Mouse (Mus musculus) liver, embryonic 13.5 days (tissue): ENCODE data around the gene Ifna6. TPM values are rescaled to one million over a fixed set of nuclear protein-coding genes. Genes with fewer than 3 reads are reported as not detected.

ENCODE experiments used
- ATAC-seq: fragments of 200-750 bp; cut with Nextera tagmentation; 2 replicates; pipeline ENCODE4 v1.8.0; 2017; ENCODE audit warnings: low read depth, mild to moderate bottlenecking, moderate number of reproducible peaks, moderate library complexity
- DNase-seq: peaks from one replicate; pipeline ENCODE4 v3.0.0; 2022
- H3K27ac ChIP-seq: fragments of 300-500 bp; sonication (generic); 2 replicates; pipeline ENCODE4 v1.5.1; 2015; ENCODE audit warnings: moderate library complexity, mild to moderate bottlenecking, inconsistent platforms
- H3K27me3 ChIP-seq: fragments of 300-500 bp; sonication (generic); 2 replicates; pipeline ENCODE4 v1.6.1; 2015; ENCODE audit warnings: mild to moderate bottlenecking, inconsistent platforms
- H3K36me3 ChIP-seq: fragments of 300-500 bp; sonication (generic); 2 replicates; pipeline ENCODE4 v1.6.1; 2015; ENCODE audit warnings: mild to moderate bottlenecking, inconsistent platforms
- H3K4me1 ChIP-seq: fragments of 300-500 bp; sonication (generic); replicated peaks from 2 replicates; pipeline ENCODE4 v1.6.1; 2015; ENCODE audit warnings: inconsistent platforms
- H3K4me2 ChIP-seq: fragments of 300-500 bp; sonication (generic); 2 replicates; pipeline ENCODE4 v1.6.1; 2015; ENCODE audit warnings: inconsistent platforms, mild to moderate bottlenecking, moderate library complexity
- H3K4me3 ChIP-seq: fragments of 300-500 bp; sonication (generic); replicated peaks from 2 replicates; pipeline ENCODE4 v1.5.1; 2015; ENCODE audit warnings: mild to moderate bottlenecking, inconsistent platforms
- H3K9ac ChIP-seq: fragments of 300-500 bp; sonication (generic); 2 replicates; pipeline ENCODE4 v1.6.1; 2015; ENCODE audit warnings: mild to moderate bottlenecking, inconsistent platforms
- H3K9me3 ChIP-seq: fragments of 300-500 bp; sonication (generic); replicated peaks from 2 replicates; pipeline ENCODE4 v1.6.1; 2016; ENCODE audit warnings: inconsistent platforms
- WGBS: fragments of 180-500 bp; shearing (Covaris S2); methylation state at CpG from one replicate; pipeline ENCODE4 v1.1.7; 2015; ENCODE audit not compliant: insufficient replicate concordance; 5-methylcytosine and 5-hydroxymethylcytosine counted together
- polyA plus RNA-seq: library from polyadenylated mRNA; unstranded; fragments of >200 nt; fragmentation: Nextera tagmentation; extraction: Ambion mirVana; gene quantifications from 2 replicates; pipeline ENCODE4 v1.2.1, GENCODE M21; 2015

Gene Ifna6
- polyA plus RNA-seq, 1 experiment from 2014 or later = not detected

DNA sequence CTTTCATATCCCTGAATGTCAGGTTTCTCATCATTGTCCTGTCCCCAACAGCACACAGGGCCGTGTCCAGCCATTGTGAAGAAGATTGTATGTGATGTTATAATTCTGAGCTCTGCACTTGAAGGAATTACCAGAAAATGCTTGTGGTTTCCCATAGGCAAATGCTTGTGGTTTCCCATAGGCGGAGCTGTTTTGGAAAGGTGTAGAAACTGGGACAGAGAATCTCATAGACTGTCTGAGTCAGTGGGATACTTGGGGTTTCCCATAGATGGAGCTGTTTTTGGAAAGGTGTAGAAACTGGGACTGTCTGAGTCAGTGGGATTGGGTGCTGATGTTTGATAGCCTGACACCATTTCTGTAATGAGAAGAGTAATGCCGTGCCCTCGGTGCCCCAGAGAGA is 49.3 kb downstream of the Ifna6 start:
- Histone ChIP-seq H3K9me3 (no peaks in the 10 kb centered on the region), H3K4me2 (no peak overlapping the region), H3K4me3 (no peak overlapping the region), H3K27ac (no peak overlapping the region), H3K36me3 (no peaks in the 10 kb centered on the region), H3K27me3 (no peaks in the 10 kb centered on the region), H3K9ac (no peak overlapping the region), H3K4me1 (peaks cover 35% of the 10 kb centered on the region)
- 57% methylated on average over 4 of the region's 4 CpGs for WGBS
- ATAC-seq (no peak), DNase-seq (no peak)

Other genes starting within 250 kb of the Ifna6 start
- not detected in 2 replicates for gene Ifna9, start 235.0 kb upstream of the Ifna6 start, polyA plus RNA-seq
- not detected in 2 replicates for gene Ifna12, start 224.0 kb upstream of the Ifna6 start, polyA plus RNA-seq
- gene C87499, start 193.0 kb upstream of the Ifna6 start, polyA plus RNA-seq = not detected in 2 replicates
- not detected in 2 replicates for gene Ifna13, start 183.0 kb upstream of the Ifna6 start, polyA plus RNA-seq
- gene Ifna16, start 150.5 kb upstream of the Ifna6 start, polyA plus RNA-seq = not detected in 2 replicates
- gene Ifna2, start 143.5 kb upstream of the Ifna6 start, polyA plus RNA-seq = not detected in 2 replicates
- gene Ifnab, start 136.1 kb upstream of the Ifna6 start, polyA plus RNA-seq = not detected in 2 replicates
- 0.25 and 0.29 TPM in 2 replicates for gene Gm26566, start 105.6 kb upstream of the Ifna6 start, polyA plus RNA-seq
- 24.6 and 33.1 TPM in 2 replicates for gene Klhl9, start 105.0 kb upstream of the Ifna6 start, polyA plus RNA-seq
- not detected in 2 replicates for gene Gm13271, start 72.5 kb upstream of the Ifna6 start, polyA plus RNA-seq
- gene Gm13283, start 67.3 kb upstream of the Ifna6 start, polyA plus RNA-seq = not detected in 2 replicates
- not detected in 2 replicates for gene Gm13290, start 53.6 kb upstream of the Ifna6 start, polyA plus RNA-seq
- not detected in 2 replicates for gene Gm13289, start 50.5 kb upstream of the Ifna6 start, polyA plus RNA-seq
- not detected in 2 replicates for gene Gm13272, start 47.6 kb upstream of the Ifna6 start, polyA plus RNA-seq
- not detected in 2 replicates for gene Ifnz, start 45.3 kb upstream of the Ifna6 start, polyA plus RNA-seq
- 0.23 TPM in 1 of 2 replicates, not detected in the other for gene Gm13276, start 41.7 kb upstream of the Ifna6 start, polyA plus RNA-seq
- gene Gm13277, start 38.8 kb upstream of the Ifna6 start, polyA plus RNA-seq = not detected in 2 replicates
- gene Gm13278, start 35.9 kb upstream of the Ifna6 start, polyA plus RNA-seq = not detected in 2 replicates
- gene Gm13275, start 32.9 kb upstream of the Ifna6 start, polyA plus RNA-seq = not detected in 2 replicates
- not detected in 2 replicates for gene Gm13279, start 30.0 kb upstream of the Ifna6 start, polyA plus RNA-seq
- gene Gm13285, start 27.8 kb upstream of the Ifna6 start, polyA plus RNA-seq = 0.25 and 0.31 TPM in 2 replicates
- gene Gm13287, start 24.2 kb upstream of the Ifna6 start, polyA plus RNA-seq = not detected in 2 replicates
- not detected in 2 replicates for gene Gm13288, start 21.9 kb upstream of the Ifna6 start, polyA plus RNA-seq
- not detected in 2 replicates for gene Ifna7, start 11.2 kb upstream of the Ifna6 start, polyA plus RNA-seq
- not detected in 2 replicates for gene Ifna11, start 7.5 kb upstream of the Ifna6 start, polyA plus RNA-seq
- not detected in 2 replicates for gene Ifna5, start 8.1 kb downstream of the Ifna6 start, polyA plus RNA-seq
- gene Ifna4, start 14.4 kb downstream of the Ifna6 start, polyA plus RNA-seq = not detected in 2 replicates
- not detected in 2 replicates for gene Ifna1, start 22.7 kb downstream of the Ifna6 start, polyA plus RNA-seq
- not detected in 2 replicates for gene Ifne, start 52.8 kb downstream of the Ifna6 start, polyA plus RNA-seq